Mouse (Mus musculus): ENCODE data around the gene Gm26938.

DNA sequence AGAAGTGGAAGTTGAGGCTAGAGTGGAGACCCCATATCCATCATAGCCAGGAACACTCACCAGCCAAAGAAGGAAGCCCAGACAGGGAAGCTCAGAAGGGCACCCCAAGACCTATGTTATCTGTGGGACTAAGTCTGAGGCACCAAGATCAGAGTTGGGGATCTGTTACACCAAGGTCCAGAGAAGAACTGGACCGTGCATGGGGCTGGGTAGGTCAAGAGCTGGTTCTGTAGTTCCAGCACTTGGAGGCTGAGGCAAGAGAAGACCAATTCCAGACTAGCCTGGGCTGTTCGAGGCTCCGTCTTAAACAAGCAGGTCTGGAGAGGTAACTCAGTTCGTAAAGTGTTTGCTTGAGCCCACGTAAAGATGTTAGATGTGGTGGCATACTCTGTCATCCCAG lies 32.1 kb downstream of the Gm26938 start:
- TF ChIP-seq CTCF (IDR thresholded peaks at IDR 0.05; ENCODE audit: insufficient read depth, low read depth, low read length) (no peak), POLR2A (IDR thresholded peaks at IDR 0.05; ENCODE audit: insufficient read depth, low read depth, low read length) (no peak)

Measured in olfactory bulb, adult 2 months (tissue).